10 mouse cellular contexts compared by ENCODE assay signal in the genomic region with DNA sequence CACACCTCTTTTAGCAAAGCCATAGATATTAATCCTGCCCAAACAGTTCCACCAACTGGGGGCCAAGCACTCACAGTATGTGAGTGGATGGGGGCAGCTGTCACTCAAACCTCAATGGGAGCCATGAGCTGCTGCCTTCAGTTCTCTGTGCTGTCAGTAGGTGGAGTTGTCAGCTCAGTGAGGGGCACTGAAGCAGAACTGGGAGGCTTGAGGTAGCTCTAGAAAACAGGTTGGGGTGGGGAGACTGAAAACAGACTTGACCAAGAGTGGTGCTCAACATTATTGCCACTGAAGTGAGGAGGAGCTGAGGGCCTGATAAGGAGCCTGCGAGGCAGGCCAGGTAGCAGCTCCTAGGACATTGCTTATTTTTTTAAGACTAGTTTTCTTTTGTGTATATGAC. TPM values are rescaled to one million over a fixed set of nuclear protein-coding genes. Genes with fewer than 3 reads are reported as not detected.
DNase-seq lines count a peak whose midpoint lies in the region; ATAC-seq and TF ChIP-seq lines count a peak whose summit lies in the region.
"Had no signal": no experiment of that assay in that cellular context is flagged by ENCODE, and none has a peak within 500 bp of the region (broad histone marks: within the 10 kb centered on the region; RNA-seq: fewer than 3 reads in every experiment).

No protein-coding gene starts in this region.

- H3K4me3 ChIP-seq in gastrocnemius, adult 2 months, result no peak overlapping the region
- no peak overlapping the region for H3K4me3 ChIP-seq in thymus, adult 2 months (ENCODE audit: control insufficient read depth, insufficient read depth, low read length)
- H3K4me3 ChIP-seq in lung, postnatal 0 days (ENCODE audit: low read depth, low read length), result no peak overlapping the region
- H3K4me3 ChIP-seq: erythroblast, embryonic 14.5 days; stomach, embryonic 15.5 days had no signal

- TF ChIP-seq POLR2A in thymus, adult 2 months (IDR thresholded peaks at IDR 0.05; ENCODE audit: control insufficient read depth, extremely low read depth, insufficient read depth, low read length, poor library complexity), result no peak

- no peak for TF ChIP-seq EP300 in lung, postnatal 0 days (IDR thresholded peaks at IDR 0.05)

- peaks cover 6% of the 10 kb centered on the region for H3K4me1 ChIP-seq in thymus, adult 2 months (replicated peaks; ENCODE audit: control insufficient read depth, insufficient read depth, low read length)
- peaks cover 3% of the 10 kb centered on the region; the same call in 1 of the 2 replicates for H3K4me1 ChIP-seq in lung, postnatal 0 days (ENCODE audit: insufficient read depth, low read depth, low read length)

- intact Hi-C loops in gastrocnemius, adult 2 months (cut with DNase I), result no loop called here

- no peak overlapping the region for H3K27ac ChIP-seq in gastrocnemius, adult 2 months
- no peak overlapping the region for H3K27ac ChIP-seq in thymus, adult 2 months (ENCODE audit: control insufficient read depth, insufficient read depth, low read length)
- no peak overlapping the region for H3K27ac ChIP-seq in lung, postnatal 0 days (ENCODE audit: low read length)
- H3K27ac ChIP-seq: stomach, embryonic 15.5 days had no signal

- H3K27me3 ChIP-seq in thymus, adult 2 months (ENCODE audit: control insufficient read depth, insufficient read depth, low read length), result no peaks in the 10 kb centered on the region
- H3K27me3 ChIP-seq in lung, postnatal 0 days (replicated peaks; ENCODE audit: insufficient read depth, low read length), result no peaks in the 10 kb centered on the region
- H3K27me3 ChIP-seq: stomach, embryonic 15.5 days had no signal

- peak; percentile 87 for ATAC-seq in lung, postnatal 0 days

- H3K9ac ChIP-seq in lung, postnatal 0 days (replicated peaks; ENCODE audit: low read depth), result no peak overlapping the region
- H3K9ac ChIP-seq: stomach, embryonic 15.5 days had no signal

- no peaks in the 10 kb centered on the region for H3K9me3 ChIP-seq in lung, postnatal 0 days (ENCODE audit: low read length)
- H3K9me3 ChIP-seq: stomach, embryonic 15.5 days had no signal

- no peaks in the 10 kb centered on the region for H3K36me3 ChIP-seq in thymus, adult 2 months (ENCODE audit: control insufficient read depth, insufficient read depth, low read length)
- H3K36me3 ChIP-seq in lung, postnatal 0 days (ENCODE audit: insufficient read depth, low read length), result no peaks in the 10 kb centered on the region
- H3K36me3 ChIP-seq: stomach, embryonic 15.5 days had no signal

- no peak for DNase-seq in gastrocnemius, adult 2 months
- no peak for DNase-seq in gastrocnemius, adult 18-20 months (ENCODE audit: low spot score)
- DNase-seq in thymus, adult 2 months, result peak; percentile 36
- DNase-seq in thymus, adult 18-20 months, result no peak
- DNase-seq in lung, postnatal 0 days (ENCODE audit: low spot score), result peak; percentile 76
- no peak for DNase-seq in right cerebral cortex, postnatal 25 days
- no peak for DNase-seq in spleen, adult 12 weeks (ENCODE audit: low spot score)
- DNase-seq in adrenal gland, adult 2 months, result no peak

- WGBS in thymus, adult 2 months, result 97% methylated on average over 1 of the region's 1 CpGs
- WGBS in lung, postnatal 0 days, result 62% methylated on average over 1 of the region's 1 CpGs

- no peak overlapping the region for H3K4me2 ChIP-seq in lung, postnatal 0 days (replicated peaks; ENCODE audit: low read depth, low read length)
- H3K4me2 ChIP-seq: stomach, embryonic 15.5 days had no signal

- TF ChIP-seq CTCF in gastrocnemius, adult 2 months (IDR thresholded peaks at IDR 0.05), result peak; percentile 27; the same call in 1 of the 2 replicates
- no peak for TF ChIP-seq CTCF in thymus, adult 2 months (IDR thresholded peaks at IDR 0.05; ENCODE audit: borderline replicate concordance, control insufficient read depth, extremely low read depth, insufficient read depth, low read length, poor library complexity)
- peak; percentile 85 for TF ChIP-seq CTCF in lung, postnatal 0 days (IDR thresholded peaks at IDR 0.05)

RNA-seq across cellular contexts. Expression of a gene that starts 5.3 kb away (rescaled TPM):
- total RNA-seq in gastrocnemius, adult 2 months (2021), result 1 to 10 TPM; 4.9 to 9.6 TPM
- 1 to 10 TPM; 6.0 to 7.0 TPM for total RNA-seq in gastrocnemius, adult 18-20 months (2021)
- polyA plus RNA-seq in thymus, adult 2 months (2012; rRNA removed), result 107 and 117 TPM in 2 replicates
- polyA plus RNA-seq in lung, postnatal 0 days (2015; fragmentation: Nextera tagmentation; extraction: Ambion mirVana), result 113 and 115 TPM in 2 replicates
- 10 to 100 TPM; 32.8 to 39.7 TPM for total RNA-seq in adrenal gland, adult 2 months (2021)
- 108 and 123 TPM in 2 replicates for polyA plus RNA-seq in adrenal gland, adult 2 months (2012; rRNA removed)

RNA-seq across cellular contexts. Expression of a gene that starts 21.0 kb away (rescaled TPM):
- total RNA-seq in gastrocnemius, adult 2 months (2021), result under 1 TPM; 0.08 TPM
- not detected for total RNA-seq in gastrocnemius, adult 18-20 months (2021)
- 0.74 and 1.3 TPM in 2 replicates for polyA plus RNA-seq in thymus, adult 2 months (2012; rRNA removed)
- polyA plus RNA-seq in lung, postnatal 0 days (2015; fragmentation: Nextera tagmentation; extraction: Ambion mirVana), result 7.6 and 7.7 TPM in 2 replicates
- under 1 TPM; 0.14 to 0.49 TPM for total RNA-seq in adrenal gland, adult 2 months (2021)
- polyA plus RNA-seq in adrenal gland, adult 2 months (2012; rRNA removed), result 0.25 and 0.38 TPM in 2 replicates

RNA-seq across cellular contexts. Expression of a gene that starts 33.5 kb away (rescaled TPM):
- total RNA-seq in gastrocnemius, adult 2 months (2021), result 100 to 1,000 TPM; 440 to 533 TPM
- 100 to 1,000 TPM; 418 to 491 TPM for total RNA-seq in gastrocnemius, adult 18-20 months (2021)
- polyA plus RNA-seq in thymus, adult 2 months (2012; rRNA removed), result 96.5 and 127 TPM in 2 replicates
- 283 and 288 TPM in 2 replicates for polyA plus RNA-seq in lung, postnatal 0 days (2015; fragmentation: Nextera tagmentation; extraction: Ambion mirVana)
- total RNA-seq in adrenal gland, adult 2 months (2021), result 100 to 1,000 TPM; 296 to 304 TPM
- 92.5 and 121 TPM in 2 replicates for polyA plus RNA-seq in adrenal gland, adult 2 months (2012; rRNA removed)

RNA-seq across cellular contexts. Expression of a gene that starts 39.5 kb away (rescaled TPM):
- not detected for total RNA-seq in gastrocnemius, adult 2 months (2021)
- not detected for total RNA-seq in gastrocnemius, adult 18-20 months (2021)
- polyA plus RNA-seq in thymus, adult 2 months (2012; rRNA removed), result 0.09 and 0.11 TPM in 2 replicates
- 0.93 and 1.3 TPM in 2 replicates for polyA plus RNA-seq in lung, postnatal 0 days (2015; fragmentation: Nextera tagmentation; extraction: Ambion mirVana)
- not detected for total RNA-seq in adrenal gland, adult 2 months (2021)
- polyA plus RNA-seq in adrenal gland, adult 2 months (2012; rRNA removed), result not detected in 2 replicates
- polyA plus RNA-seq: erythroblast, embryonic 14.5 days had no signal

Comparison
In these comparisons a context has a peak if more than half of its experiments do, and no peak if none do; other contexts are left out.
1. DNase-seq: peak in thymus, adult 2 months (single experiment) and lung, postnatal 0 days (single experiment); none in gastrocnemius, adult 2 months (single experiment), gastrocnemius, adult 18-20 months (single experiment), thymus, adult 18-20 months (0 of 2), right cerebral cortex, postnatal 25 days (single experiment), spleen, adult 12 weeks (single experiment) and adrenal gland, adult 2 months (single experiment).